Mouse (Mus musculus) hindbrain, postnatal 0 days (tissue): Measurements from ENCODE around the gene Ptms. TPM values are rescaled to one million over a fixed set of nuclear protein-coding genes. Genes with fewer than 3 reads are reported as not detected.
A peak's percentile ranks its signal among the peaks of the same experiment; 100 is the strongest.
"Not testable (repeated sequence)": the region's sequence is repeated elsewhere in the genome, so short reads cannot be mapped to it uniquely, and the experiment has no call there.

Source experiments
- ATAC-seq: fragments of 200-750 bp; cut with Nextera tagmentation; 2 replicates; pipeline ENCODE4 v1.8.0; 2017; ENCODE audit warnings: mild to moderate bottlenecking, moderate TSS enrichment, moderate library complexity
- DNase-seq: peaks from one replicate; pipeline ENCODE4 v3.0.0-alpha.2; 2015; ENCODE audit warnings: low spot score
- H3K27ac ChIP-seq: fragments of 300-500 bp; sonication (generic); 2 replicates; pipeline ENCODE4 v1.5.1; 2014; ENCODE audit warnings: mild to moderate bottlenecking
- H3K27me3 ChIP-seq: fragments of 300-500 bp; sonication (generic); 2 replicates; pipeline ENCODE4 v1.6.1; 2014; ENCODE audit warnings: low read length, mixed read lengths; ENCODE audit not compliant: insufficient read depth
- H3K36me3 ChIP-seq: fragments of 300-500 bp; sonication (generic); 2 replicates; pipeline ENCODE4 v1.6.1; 2014; ENCODE audit warnings: low read length, mixed read lengths; ENCODE audit not compliant: insufficient read depth
- H3K4me1 ChIP-seq: fragments of 300-500 bp; sonication (generic); 2 replicates; pipeline ENCODE4 v1.6.1; 2014; ENCODE audit warnings: antibody characterized with exemption, low read length, mixed read lengths; ENCODE audit not compliant: insufficient read depth
- H3K4me2 ChIP-seq: fragments of 300-500 bp; sonication (generic); 2 replicates; pipeline ENCODE4 v1.6.1; 2014; ENCODE audit warnings: low read depth, mild to moderate bottlenecking, low read length, moderate library complexity, mixed read lengths
- H3K4me3 ChIP-seq: fragments of 300-500 bp; sonication (generic); 2 replicates; pipeline ENCODE4 v1.5.1; 2014; ENCODE audit warnings: low read length
- H3K9ac ChIP-seq: fragments of 300-500 bp; sonication (generic); replicated peaks from 2 replicates; pipeline ENCODE4 v1.6.1; 2014; ENCODE audit warnings: mild to moderate bottlenecking, low read length, moderate library complexity, mixed read lengths
- H3K9me3 ChIP-seq: fragments of 300-500 bp; sonication (generic); 2 replicates; pipeline ENCODE4 v1.6.1; 2016; ENCODE audit warnings: low read length, mixed read lengths
- CTCF ChIP-seq: IDR thresholded peaks from 2 replicates; pipeline ENCODE4 v1.5.1; 2016; ENCODE audit warnings: antibody characterized with exemption, control low read depth, low read depth
- WGBS: fragments of 180-500 bp; shearing (Covaris S2); extraction: QIAGEN DNeasy Blood & Tissue Kit; methylation state at CpG from one replicate; pipeline ENCODE4 v1.1.7; 2014; 5-methylcytosine and 5-hydroxymethylcytosine counted together
- polyA plus RNA-seq: library from polyadenylated mRNA; unstranded; fragments of >200 nt; fragmentation: Nextera tagmentation; extraction: Ambion mirVana; gene quantifications from 2 replicates; pipeline ENCODE4 v1.2.1, GENCODE M21; 2015
- total RNA-seq: library from RNA; depleted of rRNA; stranded (reverse); fragments of >200 nt; gene quantifications from 2 replicates; pipeline ENCODE4 v1.2.3, GENCODE M21; 2014

The Ptms gene
- total and polyA plus RNA-seq, 2 experiments from 2014 or later, result 767 to 1,024 TPM

DNA sequence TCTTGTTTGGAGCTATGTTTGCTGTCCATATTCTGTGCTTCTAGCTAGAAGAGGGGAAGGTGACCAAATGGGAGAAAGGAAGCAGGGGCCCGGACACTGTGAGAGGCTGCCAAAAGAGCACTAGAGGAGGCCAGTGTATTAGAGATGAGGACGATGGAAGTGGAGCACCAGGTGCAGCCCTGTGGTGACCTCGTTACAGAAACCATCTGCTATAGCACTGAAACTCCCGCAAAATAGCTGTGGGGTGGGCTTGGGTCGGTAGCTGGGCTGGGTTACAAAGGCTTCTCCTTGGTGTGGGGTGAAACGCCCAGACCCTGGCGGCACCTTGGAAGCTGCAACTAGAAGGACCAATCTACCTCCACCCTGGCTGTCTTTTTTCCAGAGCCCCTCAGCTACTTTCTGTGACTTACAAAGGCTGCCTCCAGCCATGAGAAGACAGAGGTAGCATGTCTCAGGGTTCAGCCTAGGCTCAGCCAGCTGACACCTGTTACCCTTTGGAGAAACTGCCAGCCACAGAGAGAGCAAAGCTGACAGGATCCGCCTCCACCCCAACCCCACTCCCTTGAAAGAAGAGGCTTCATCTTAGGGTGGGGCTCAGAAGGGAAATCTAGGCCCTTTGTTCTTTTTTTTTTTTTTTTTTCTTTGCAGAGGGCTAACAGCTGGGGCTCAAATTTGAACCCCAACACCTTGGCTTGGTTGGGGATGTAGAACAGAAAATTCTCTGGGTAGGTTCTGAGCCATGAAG is 19.7 kb downstream of the Ptms start:
- 49% methylated on average over 8 of the region's 8 CpGs for WGBS
- no peak overlapping the region for H3K4me2 ChIP-seq
- TF ChIP-seq CTCF, result no peak
- peaks cover 8% of the 10 kb centered on the region; the same call in 1 of the 2 replicates for H3K4me1 ChIP-seq
- H3K9ac ChIP-seq, result no peak overlapping the region
- no peak for DNase-seq
- H3K4me3 ChIP-seq, result no peak overlapping the region
- H3K27ac ChIP-seq, result no peak overlapping the region
- no peaks in the 10 kb centered on the region for H3K36me3 ChIP-seq
- no peak for ATAC-seq
- H3K9me3 ChIP-seq, result no peaks in the 10 kb centered on the region
- no peaks in the 10 kb centered on the region for H3K27me3 ChIP-seq

DNA sequence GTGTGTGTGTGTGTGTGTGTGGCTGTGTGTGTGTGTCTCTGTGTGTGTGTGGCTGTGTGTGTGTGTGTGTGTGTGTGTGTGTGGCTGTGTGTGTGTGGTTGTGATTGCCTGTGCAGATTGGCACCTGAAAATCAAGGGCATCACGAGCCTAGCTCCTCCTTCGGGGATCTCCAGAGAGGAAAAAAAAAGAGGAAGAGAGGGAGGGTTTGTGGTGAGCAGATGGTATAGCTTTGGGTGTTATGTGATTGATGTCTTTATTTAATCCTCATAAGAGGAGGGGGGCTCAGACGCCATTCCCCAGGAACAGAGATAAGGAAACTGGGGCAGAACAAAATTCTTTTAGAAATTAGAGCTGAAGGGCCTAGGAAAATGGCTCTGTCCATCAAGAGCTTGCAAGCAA is 21.5 kb downstream of the Ptms start:
- no peaks in the 10 kb centered on the region for H3K36me3 ChIP-seq
- H3K4me3 ChIP-seq, result no peak overlapping the region
- no peak overlapping the region for H3K27ac ChIP-seq
- no peak for TF ChIP-seq CTCF
- H3K9ac ChIP-seq, result no peak overlapping the region
- DNase-seq, result peak; percentile 31
- H3K4me1 ChIP-seq, result 0 out of 2 replicates have a peak, but pooled peaks cover 3% of the 10 kb centered on the region
- H3K4me2 ChIP-seq, result no peak overlapping the region
- 40% methylated on average over 3 of the region's 3 CpGs for WGBS
- no peaks in the 10 kb centered on the region for H3K9me3 ChIP-seq
- ATAC-seq, result no peak
- H3K27me3 ChIP-seq, result no peaks in the 10 kb centered on the region

DNA sequence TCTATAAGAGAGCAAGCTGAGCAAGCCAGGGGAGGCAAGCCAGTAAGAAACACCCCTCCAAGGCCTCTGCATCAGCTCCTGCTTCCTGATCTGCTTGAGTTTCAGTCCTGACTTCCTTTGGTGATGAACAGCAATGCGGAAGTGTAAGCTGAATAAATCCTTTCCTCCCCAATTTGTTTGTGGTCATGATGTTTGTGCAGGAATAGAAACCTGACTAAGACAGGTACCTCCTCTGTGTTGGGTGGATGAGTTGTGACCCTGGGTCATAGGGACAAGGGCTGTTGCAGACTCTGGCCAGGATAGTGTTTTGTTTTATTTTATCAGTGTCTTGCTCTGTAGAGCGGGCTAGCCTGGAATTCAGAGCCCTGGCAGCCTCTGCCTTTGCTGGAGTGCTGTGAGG is 25.8 kb downstream of the Ptms start:
- not testable (repeated sequence) for H3K4me1 ChIP-seq, H3K9me3 ChIP-seq, ATAC-seq

DNA sequence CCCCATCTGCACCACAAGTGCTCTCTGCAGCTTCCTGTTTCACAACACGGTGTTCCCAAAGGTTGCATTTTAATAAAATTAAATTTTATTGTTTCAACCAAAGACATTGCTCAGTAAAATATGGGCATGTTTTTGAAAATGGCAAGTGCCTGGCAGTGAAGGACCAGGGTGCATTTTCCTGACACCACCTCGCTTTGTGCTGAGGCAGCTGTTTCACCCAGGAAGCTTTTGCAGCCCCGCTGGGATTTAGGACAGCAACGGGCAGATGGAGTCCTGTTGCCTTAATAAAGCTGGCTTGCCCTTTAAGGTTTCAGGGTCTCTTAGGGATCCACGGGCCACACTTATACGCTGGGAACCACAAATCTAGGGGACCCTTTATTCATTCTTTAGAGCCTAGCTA is 28.9 kb downstream of the Ptms start:
- Histone ChIP-seq H3K27ac (no peak overlapping the region), H3K27me3 (no peaks in the 10 kb centered on the region), H3K4me1 (no peaks in the 10 kb centered on the region), H3K9ac (no peak overlapping the region), H3K4me3 (no peak overlapping the region), H3K9me3 (no peaks in the 10 kb centered on the region), H3K4me2 (no peak overlapping the region), H3K36me3 (no peaks in the 10 kb centered on the region)
- TF ChIP-seq CTCF, result no peak
- ATAC-seq (no peak), DNase-seq (no peak)
- 61% methylated on average over 6 of the region's 6 CpGs for WGBS

More for the DNA sequence above, 25.8 kb downstream of the Ptms start:
- not testable (repeated sequence) for H3K4me2 ChIP-seq, H3K27me3 ChIP-seq, DNase-seq, H3K9ac ChIP-seq, H3K36me3 ChIP-seq, H3K4me3 ChIP-seq, H3K27ac ChIP-seq
- WGBS, result 86% methylated on average over 2 of the region's 2 CpGs

DNA sequence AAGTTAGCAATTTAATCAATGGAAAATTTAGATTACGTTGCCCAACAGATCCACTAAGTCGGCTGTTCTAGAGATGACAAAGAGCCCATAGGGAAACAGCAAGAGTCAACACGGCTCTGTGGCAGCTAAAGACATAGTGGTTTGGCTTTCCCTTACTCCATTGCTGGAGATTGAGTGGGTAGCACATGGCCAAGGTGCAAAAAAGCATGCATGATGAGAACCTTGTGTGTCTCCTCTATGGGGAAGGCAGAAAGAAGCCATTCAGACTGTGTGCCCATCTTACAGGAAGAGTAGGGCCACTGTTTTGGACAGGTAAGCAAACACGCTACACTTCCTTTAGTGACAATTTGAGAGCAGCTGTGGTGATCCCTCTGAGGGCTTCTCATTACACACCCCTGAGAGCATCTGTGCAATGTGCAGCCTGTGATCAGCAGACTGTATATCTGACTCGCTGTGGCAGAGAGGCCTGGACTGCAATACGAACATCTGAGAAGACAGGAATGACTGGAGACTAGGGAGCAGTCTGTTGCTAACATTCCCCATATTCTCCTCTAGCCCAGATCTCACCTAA is 31.3 kb downstream of the Ptms start:
- no peak for ATAC-seq
- no peak for DNase-seq
- H3K9me3 ChIP-seq, result no peaks in the 10 kb centered on the region

DNA sequence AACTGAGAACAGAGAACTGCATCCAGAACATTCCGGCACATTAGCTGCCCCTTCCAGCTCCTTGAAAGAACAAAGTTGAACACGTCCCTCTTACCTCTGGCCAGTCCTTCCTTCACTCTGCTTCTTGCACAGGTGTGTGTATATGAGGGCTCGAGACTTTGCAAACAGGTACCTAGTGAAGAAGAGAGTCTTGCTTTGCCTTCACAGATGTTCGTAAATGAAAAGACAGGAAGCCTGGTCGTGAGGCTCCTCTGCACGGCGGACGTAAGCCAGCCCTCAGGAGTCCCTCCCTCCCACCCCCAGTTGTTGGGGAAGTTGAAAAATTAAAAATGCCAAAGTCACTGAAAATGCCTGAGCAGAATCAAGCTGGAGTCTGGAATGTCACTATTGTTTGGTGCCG is 31.9 kb downstream of the Ptms start, which contains the start of gene Cd4:
TSS of gene Cd4 (minus strand) at position 236 of the 400 bp plus-strand sequence.
- DNase-seq (no peak), ATAC-seq (no peak)
- WGBS, result 86% methylated on average over 9 of the region's 9 CpGs
- H3K4me2 ChIP-seq, result no peak within 1 kb of the TSS
- no peak for TF ChIP-seq CTCF
- no peaks in the 10 kb centered on the region for H3K27me3 ChIP-seq
- H3K27ac ChIP-seq, result no peak within 1 kb of the TSS
- H3K9me3 ChIP-seq, result no peaks in the 10 kb centered on the region
- no peaks in the 10 kb centered on the region for H3K4me1 ChIP-seq
- no peak within 1 kb of the TSS for H3K9ac ChIP-seq
- H3K4me3 ChIP-seq, result no peak within 1 kb of the TSS
- no peaks in the 10 kb centered on the region for H3K36me3 ChIP-seq

More for the DNA sequence above, 31.3 kb downstream of the Ptms start:
- Histone ChIP-seq H3K4me1 (no peaks in the 10 kb centered on the region), H3K36me3 (no peaks in the 10 kb centered on the region), H3K9ac (no peak overlapping the region), H3K4me2 (no peak overlapping the region), H3K4me3 (no peak overlapping the region), H3K27me3 (no peaks in the 10 kb centered on the region), H3K27ac (no peak overlapping the region)
- WGBS, result 88% methylated on average over 6 of the region's 6 CpGs
- TF ChIP-seq CTCF, result no peak

DNA sequence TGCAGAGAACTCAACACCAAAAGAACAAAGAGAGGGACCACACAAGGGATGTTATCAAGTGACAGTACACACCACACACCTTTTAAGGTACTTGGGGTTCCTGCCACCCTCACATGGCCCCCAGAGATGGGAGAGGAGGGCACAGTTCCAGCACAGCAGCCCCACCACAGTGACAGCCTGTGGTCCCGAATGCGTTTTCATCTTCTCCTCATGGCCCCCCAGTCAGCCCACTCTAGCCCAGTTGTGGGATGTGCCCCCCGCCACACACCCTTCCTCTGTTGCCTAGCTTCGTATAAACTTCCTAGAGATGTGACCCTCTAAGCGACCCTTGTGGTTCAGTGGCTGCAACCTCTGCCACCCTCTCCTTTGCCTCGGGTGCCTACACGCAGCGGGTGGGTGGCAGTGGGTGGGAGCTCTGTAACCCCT is 33.9 kb downstream of the Ptms start:
- no peak overlapping the region for H3K27ac ChIP-seq
- no peak overlapping the region for H3K4me3 ChIP-seq
- DNase-seq, result no peak
- ATAC-seq, result no peak
- 91% methylated on average over 8 of the region's 8 CpGs for WGBS
- no peak overlapping the region for H3K4me2 ChIP-seq
- no peak for TF ChIP-seq CTCF
- H3K27me3 ChIP-seq, result no peaks in the 10 kb centered on the region
- no peaks in the 10 kb centered on the region for H3K36me3 ChIP-seq
- H3K9me3 ChIP-seq, result no peaks in the 10 kb centered on the region
- H3K4me1 ChIP-seq, result no peaks in the 10 kb centered on the region
- no peak overlapping the region for H3K9ac ChIP-seq
